Mouse (Mus musculus) heart, postnatal 10 days (tissue): ENCODE measurements around the gene Nup107. TPM values are rescaled to one million over a fixed set of nuclear protein-coding genes. Genes with fewer than 3 reads are reported as not detected.

Source experiments
- DNase-seq, 2 experiments: peaks; one replicate each; pipeline ENCODE4 v3.0.0; 2021
- intact Hi-C: fragments of 180-260 bp; cut with DNase I; formaldehyde crosslinking; loops from one replicate; pipeline ENCODE4 v1.15.1; 2025
- total RNA-seq, 2 experiments: library from RNA; stranded (reverse); gene quantifications; 2 replicates each; pipeline ENCODE4 v1.2.3; 2021

Nup107 gene
- 10 to 100 TPM; 14.5 to 14.7 TPM for total RNA-seq

- DNase-seq = peak; percentile 100
- intact Hi-C loops = loop anchor here (2.0 to 5.0 kb wide), 3 partner anchors 52 to 320 kb away; no protein-coding TSS in a partner anchor
Measured at GRCm38 (mm10) chr10:117792141-117793091, at the start of gene Nup107. Nup107 (minus strand) TSS chr10:117792705.

GRCm38 (mm10) chr10:117841765-117842164 lies 49.3 kb upstream of the Nup107 start:
- no peak for DNase-seq
- intact Hi-C loops = loop anchor here (2.0 kb wide), 1 partner anchor 13 kb away; no protein-coding TSS in a partner anchor

GRCm38 (mm10) chr10:117840431-117840995 lies 48.0 kb upstream of the Nup107 start:
- intact Hi-C loops = no loop called here
- no peak for DNase-seq

- DNase-seq = no peak
- intact Hi-C loops = no loop called here
Measured at GRCm38 (mm10) chr10:117839737-117840136, 47.2 kb upstream of the Nup107 start.

- intact Hi-C loops = no loop called here
- no peak for DNase-seq
Measured at GRCm38 (mm10) chr10:117838924-117839323, 46.4 kb upstream of the Nup107 start.

- DNase-seq = no peak
- intact Hi-C loops = no loop called here
Measured at GRCm38 (mm10) chr10:117836354-117836753, 43.8 kb upstream of the Nup107 start.

GRCm38 (mm10) chr10:117835453-117835852 lies 42.9 kb upstream of the Nup107 start:
- intact Hi-C loops = no loop called here
- DNase-seq = no peak

- DNase-seq = no peak
- intact Hi-C loops = no loop called here
Measured at GRCm38 (mm10) chr10:117830797-117831196, 38.3 kb upstream of the Nup107 start.

GRCm38 (mm10) chr10:117829472-117830155 lies 37.1 kb upstream of the Nup107 start:
- intact Hi-C loops = loop anchor here (2.0 kb wide), 1 partner anchor 13 kb away; no protein-coding TSS in a partner anchor
- DNase-seq = no peak

GRCm38 (mm10) chr10:117829022-117829421 lies 36.5 kb upstream of the Nup107 start:
- intact Hi-C loops = loop anchor here (2.0 kb wide), 1 partner anchor 14 kb away; no protein-coding TSS in a partner anchor
- DNase-seq = no peak

GRCm38 (mm10) chr10:117828536-117828935 lies 36.0 kb upstream of the Nup107 start:
- no peak for DNase-seq
- intact Hi-C loops = loop anchor here (2.0 kb wide), 1 partner anchor 14 kb away; no protein-coding TSS in a partner anchor

- intact Hi-C loops = no loop called here
- DNase-seq = no peak
Measured at GRCm38 (mm10) chr10:117824647-117825046, 32.1 kb upstream of the Nup107 start.

GRCm38 (mm10) chr10:117824139-117824538 lies 31.6 kb upstream of the Nup107 start:
- DNase-seq = no peak
- intact Hi-C loops = no loop called here

- intact Hi-C loops = no loop called here
- DNase-seq = no peak
Measured at GRCm38 (mm10) chr10:117823321-117823720, 30.8 kb upstream of the Nup107 start.

- DNase-seq = no peak
- intact Hi-C loops = no loop called here
Measured at GRCm38 (mm10) chr10:117818600-117818999, 26.1 kb upstream of the Nup107 start.

GRCm38 (mm10) chr10:117816721-117817120 lies 24.2 kb upstream of the Nup107 start:
- intact Hi-C loops = no loop called here
- no peak for DNase-seq

GRCm38 (mm10) chr10:117812501-117812900 lies 20.0 kb upstream of the Nup107 start:
- no peak for DNase-seq
- intact Hi-C loops = no loop called here

GRCm38 (mm10) chr10:117811555-117811954 lies 19.1 kb upstream of the Nup107 start:
- intact Hi-C loops = no loop called here
- DNase-seq = no peak

- no peak for DNase-seq
- intact Hi-C loops = no loop called here
Measured at GRCm38 (mm10) chr10:117810506-117810905, 18.0 kb upstream of the Nup107 start.

- no peak for DNase-seq
- intact Hi-C loops = no loop called here
Measured at GRCm38 (mm10) chr10:117808068-117808467, 15.6 kb upstream of the Nup107 start.

- no peak for DNase-seq
- intact Hi-C loops = no loop called here
Measured at GRCm38 (mm10) chr10:117805919-117806318, 13.4 kb upstream of the Nup107 start.
